17 mouse cellular contexts compared by ENCODE assay signal in the genomic region with DNA sequence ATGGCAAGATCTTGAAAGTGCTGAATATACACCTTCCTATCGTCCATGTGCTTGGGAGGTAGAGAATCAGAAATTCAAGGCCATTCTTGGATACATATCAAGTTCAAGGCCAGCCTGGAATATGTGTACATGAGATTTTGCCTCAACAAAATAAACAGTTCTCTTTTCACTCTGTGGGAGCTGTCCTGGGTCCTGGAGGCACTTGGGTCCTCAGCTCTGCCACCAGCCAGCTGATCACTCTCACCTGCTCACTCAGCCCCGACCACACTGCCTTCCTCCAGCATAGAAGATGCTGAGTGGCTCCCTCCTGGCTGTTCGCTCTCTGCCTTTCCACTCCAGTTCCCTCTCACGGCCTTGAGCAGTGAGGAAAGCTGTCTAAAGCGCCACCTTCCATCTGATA.
DNase-seq lines count a peak whose midpoint lies in the region; ATAC-seq and TF ChIP-seq lines count a peak whose summit lies in the region.
"Had no signal": no experiment of that assay in that cellular context is flagged by ENCODE, and none has a peak within 500 bp of the region (broad histone marks: within the 10 kb centered on the region; RNA-seq: fewer than 3 reads in every experiment).

No protein-coding gene starts in this region.

- WGBS in intestine, embryonic 14.5 days, result 47% methylated on average over 5 of the region's 5 CpGs
- 53% methylated on average over 5 of the region's 5 CpGs for whole genome bisulfite sequencing in intestine, postnatal 0 days
- 64% methylated on average over 5 of the region's 5 CpGs for WGBS in thymus, adult 2 months
- WGBS in embryonic facial prominence, embryonic 11.5 days, result 57% methylated on average over 5 of the region's 5 CpGs
- 62% methylated on average over 5 of the region's 5 CpGs for WGBS in forebrain, embryonic 16.5 days

- TF ChIP-seq POLR2A in thymus, adult 2 months (IDR thresholded peaks at IDR 0.05; ENCODE audit: control insufficient read depth, extremely low read depth, insufficient read depth, low read length, poor library complexity), result no peak

- no peak overlapping the region for H3K27ac ChIP-seq in intestine, embryonic 14.5 days (ENCODE audit: low read depth)
- H3K27ac ChIP-seq in intestine, postnatal 0 days (ENCODE audit: low read depth, low read length), result no peak overlapping the region
- no peak overlapping the region for H3K27ac ChIP-seq in thymus, adult 2 months (ENCODE audit: control insufficient read depth, insufficient read depth, low read length)
- no peak overlapping the region for H3K27ac ChIP-seq in embryonic facial prominence, embryonic 11.5 days (replicated peaks; ENCODE audit: low read depth, low read length)
- H3K27ac ChIP-seq in forebrain, embryonic 16.5 days (ENCODE audit: low read length), result no peak overlapping the region
- H3K27ac ChIP-seq: layer of hippocampus, adult 2 months; neural tube, embryonic 15.5 days had no signal

- no peak for ATAC-seq in intestine, embryonic 14.5 days (replicated peaks; ENCODE audit: low FRiP score, low TSS enrichment, low read depth)
- no peak for ATAC-seq in intestine, postnatal 0 days
- no peak for ATAC-seq in embryonic facial prominence, embryonic 11.5 days (replicated peaks; ENCODE audit: insufficient number of reproducible peaks, low FRiP score, low TSS enrichment, low read depth)
- no peak for ATAC-seq in forebrain, embryonic 16.5 days
- ATAC-seq: hindbrain, embryonic 16.5 days had no signal

- H3K4me3 ChIP-seq in intestine, embryonic 14.5 days (ENCODE audit: low read depth, low read length), result no peak overlapping the region
- no peak overlapping the region for H3K4me3 ChIP-seq in intestine, postnatal 0 days (ENCODE audit: low read depth, low read length)
- no peak overlapping the region for H3K4me3 ChIP-seq in thymus, adult 2 months (ENCODE audit: control insufficient read depth, insufficient read depth, low read length)
- H3K4me3 ChIP-seq in embryonic facial prominence, embryonic 11.5 days (ENCODE audit: low read depth, low read length), result no peak overlapping the region
- no peak overlapping the region for H3K4me3 ChIP-seq in forebrain, embryonic 16.5 days (replicated peaks; ENCODE audit: low read length)
- H3K4me3 ChIP-seq: layer of hippocampus, adult 2 months; megakaryocyte, embryonic 14.5 days; neural tube, embryonic 15.5 days had no signal

- H3K36me3 ChIP-seq in intestine, embryonic 14.5 days (ENCODE audit: control insufficient read depth, insufficient read depth, low read length), result no peaks in the 10 kb centered on the region
- no peaks in the 10 kb centered on the region for H3K36me3 ChIP-seq in intestine, postnatal 0 days (ENCODE audit: control insufficient read depth, insufficient read depth)
- no peaks in the 10 kb centered on the region for H3K36me3 ChIP-seq in thymus, adult 2 months (ENCODE audit: control insufficient read depth, insufficient read depth, low read length)
- no peaks in the 10 kb centered on the region for H3K36me3 ChIP-seq in embryonic facial prominence, embryonic 11.5 days (replicated peaks; ENCODE audit: control insufficient read depth, insufficient read depth, low read depth, low read length)
- no peaks in the 10 kb centered on the region for H3K36me3 ChIP-seq in forebrain, embryonic 16.5 days (ENCODE audit: control insufficient read depth, insufficient read depth)
- H3K36me3 ChIP-seq: neural tube, embryonic 15.5 days had no signal

- TF ChIP-seq CTCF in intestine, postnatal 0 days (IDR thresholded peaks at IDR 0.05; ENCODE audit: low read depth), result no peak
- no peak for TF ChIP-seq CTCF in thymus, adult 2 months (IDR thresholded peaks at IDR 0.05; ENCODE audit: borderline replicate concordance, control insufficient read depth, extremely low read depth, insufficient read depth, low read length, poor library complexity)

- H3K27me3 ChIP-seq in intestine, embryonic 14.5 days (replicated peaks; ENCODE audit: control insufficient read depth, insufficient read depth, low read length), result peaks cover 5% of the 10 kb centered on the region; the same call in 1 of the 2 replicates
- H3K27me3 ChIP-seq in intestine, postnatal 0 days (replicated peaks; ENCODE audit: control insufficient read depth, insufficient read depth, low read length), result 0 out of 2 replicates have a peak, but pooled peaks cover 3% of the 10 kb centered on the region
- H3K27me3 ChIP-seq in thymus, adult 2 months (ENCODE audit: control insufficient read depth, insufficient read depth, low read length), result no peaks in the 10 kb centered on the region
- H3K27me3 ChIP-seq in embryonic facial prominence, embryonic 11.5 days (ENCODE audit: control insufficient read depth, insufficient read depth, low read length), result no peaks in the 10 kb centered on the region
- H3K27me3 ChIP-seq in forebrain, embryonic 16.5 days (replicated peaks; ENCODE audit: control insufficient read depth, insufficient read depth, low read length), result 0 out of 2 replicates have a peak, but pooled peaks cover 2% of the 10 kb centered on the region
- H3K27me3 ChIP-seq: neural tube, embryonic 15.5 days had no signal

- peak; percentile 66 for DNase-seq in intestine, embryonic 14.5 days (ENCODE audit: low spot score)
- DNase-seq in thymus, postnatal 4 days, result peak; percentile 24
- DNase-seq in thymus, adult 2 months, result no peak
- peak; percentile 72 for DNase-seq in embryonic facial prominence, embryonic 11.5 days (ENCODE audit: low spot score)
- DNase-seq in urinary bladder, postnatal 10 days (ENCODE audit: low spot score), result no peak
- DNase-seq: cerebellum, adult 8-10 months; gastrocnemius, postnatal 14 days; heart, postnatal 14 days; kidney, adult 8-10 months; right cerebral cortex, postnatal 4 days; thymus, postnatal 14 days had no signal

- H3K4me2 ChIP-seq in intestine, embryonic 14.5 days (ENCODE audit: low read length), result no peak overlapping the region
- H3K4me2 ChIP-seq in intestine, postnatal 0 days (replicated peaks; ENCODE audit: low read depth), result no peak overlapping the region
- H3K4me2 ChIP-seq in embryonic facial prominence, embryonic 11.5 days (ENCODE audit: low read depth, low read length), result no peak overlapping the region
- no peak overlapping the region for H3K4me2 ChIP-seq in forebrain, embryonic 16.5 days (ENCODE audit: low read length)
- H3K4me2 ChIP-seq: neural tube, embryonic 15.5 days had no signal

- H3K9me3 ChIP-seq in intestine, embryonic 14.5 days (ENCODE audit: control insufficient read depth, low read length), result no peaks in the 10 kb centered on the region
- H3K9me3 ChIP-seq in intestine, postnatal 0 days (ENCODE audit: control insufficient read depth), result no peaks in the 10 kb centered on the region
- H3K9me3 ChIP-seq in embryonic facial prominence, embryonic 11.5 days (replicated peaks; ENCODE audit: control insufficient read depth, low read length), result no peaks in the 10 kb centered on the region
- no peaks in the 10 kb centered on the region for H3K9me3 ChIP-seq in forebrain, embryonic 16.5 days (ENCODE audit: control insufficient read depth, low read length)
- H3K9me3 ChIP-seq: neural tube, embryonic 15.5 days had no signal

- H3K4me1 ChIP-seq in intestine, embryonic 14.5 days (replicated peaks; ENCODE audit: control insufficient read depth, insufficient read depth, low read length), result no peaks in the 10 kb centered on the region
- no peaks in the 10 kb centered on the region for H3K4me1 ChIP-seq in intestine, postnatal 0 days (replicated peaks; ENCODE audit: control insufficient read depth, insufficient read depth, low read length)
- no peaks in the 10 kb centered on the region for H3K4me1 ChIP-seq in thymus, adult 2 months (replicated peaks; ENCODE audit: control insufficient read depth, insufficient read depth, low read length)
- H3K4me1 ChIP-seq in embryonic facial prominence, embryonic 11.5 days (ENCODE audit: control insufficient read depth, insufficient read depth, low read length), result no peaks in the 10 kb centered on the region
- peaks cover 15% of the 10 kb centered on the region for H3K4me1 ChIP-seq in forebrain, embryonic 16.5 days (replicated peaks; ENCODE audit: control insufficient read depth, insufficient read depth, low read length)
- H3K4me1 ChIP-seq: megakaryocyte, embryonic 14.5 days had no signal

- H3K9ac ChIP-seq in intestine, embryonic 14.5 days (ENCODE audit: low read length), result no peak overlapping the region
- no peak overlapping the region for H3K9ac ChIP-seq in intestine, postnatal 0 days (ENCODE audit: low read depth, low read length)
- H3K9ac ChIP-seq in embryonic facial prominence, embryonic 11.5 days (replicated peaks; ENCODE audit: low read length), result no peak overlapping the region
- no peak overlapping the region for H3K9ac ChIP-seq in forebrain, embryonic 16.5 days (replicated peaks; ENCODE audit: low read depth, low read length)
- H3K9ac ChIP-seq: neural tube, embryonic 15.5 days had no signal

Comparison
In these comparisons a context has a peak if more than half of its experiments do, and no peak if none do; other contexts are left out.
1. DNase-seq: peak in intestine, embryonic 14.5 days (single experiment), thymus, postnatal 4 days (single experiment) and embryonic facial prominence, embryonic 11.5 days (single experiment); none in thymus, adult 2 months (single experiment) and urinary bladder, postnatal 10 days (single experiment).